Mouse (Mus musculus) induced T-regulatory cell, adult 2 months (primary cell): ENCODE results near the gene Tor3a.

ENCODE experiments used
- DNase-seq: peaks from one replicate; pipeline ENCODE4 v3.0.0-alpha.2; 2012; ENCODE audit warnings: low read depth

The Tor3a gene

GRCm38 (mm10) chr1:156674195-156675000, at the start of gene Tor3a:
TSS of gene Tor3a (minus strand) at chr1:156674356.
- peak; percentile 83 for DNase-seq

- DNase-seq: no peak
These were observed 47.9 kb upstream of the Tor3a start for GRCm38 (mm10) chr1:156722089-156722488.

GRCm38 (mm10) chr1:156720046-156720445, 45.9 kb upstream of the Tor3a start:
- DNase-seq: no peak

- peak; percentile 95 for DNase-seq
These were observed 45.0 kb upstream of the Tor3a start, which contains the start of gene Fam20b for GRCm38 (mm10) chr1:156718950-156719805. TSS of gene Fam20b (minus strand) at chr1:156719086.

- DNase-seq: peak; percentile 77
These were observed 44.3 kb upstream of the Tor3a start for GRCm38 (mm10) chr1:156718286-156718949.

- DNase-seq: no peak
These were observed 43.7 kb upstream of the Tor3a start for GRCm38 (mm10) chr1:156717751-156718285.

GRCm38 (mm10) chr1:156716681-156717080, 42.5 kb upstream of the Tor3a start:
- DNase-seq: no peak

- DNase-seq: peak; percentile 15
These were observed 36.4 kb upstream of the Tor3a start for GRCm38 (mm10) chr1:156710472-156711098.

GRCm38 (mm10) chr1:156708672-156709071, 34.5 kb upstream of the Tor3a start:
- no peak for DNase-seq

- DNase-seq: no peak
These were observed 31.6 kb upstream of the Tor3a start for GRCm38 (mm10) chr1:156705696-156706285.

GRCm38 (mm10) chr1:156703444-156703843, 29.3 kb upstream of the Tor3a start:
- no peak for DNase-seq

GRCm38 (mm10) chr1:156702151-156702550, 28.0 kb upstream of the Tor3a start:
- DNase-seq: no peak

GRCm38 (mm10) chr1:156686025-156686661, 12.0 kb upstream of the Tor3a start:
- DNase-seq: no peak

- DNase-seq: no peak
These were observed 5.4 kb upstream of the Tor3a start for GRCm38 (mm10) chr1:156679599-156679998.

GRCm38 (mm10) chr1:156677230-156677629, 3.1 kb upstream of the Tor3a start:
- no peak for DNase-seq

- no peak for DNase-seq
These were observed 2.4 kb upstream of the Tor3a start for GRCm38 (mm10) chr1:156676596-156676995.

- peak; percentile 81 for DNase-seq
These were observed 2.0 kb upstream of the Tor3a start for GRCm38 (mm10) chr1:156676171-156676570.

GRCm38 (mm10) chr1:156673476-156674194, 521 bp downstream of the Tor3a start:
- peak; percentile 78 for DNase-seq

GRCm38 (mm10) chr1:156672720-156673475, 1.3 kb downstream of the Tor3a start:
- DNase-seq: no peak
